Mouse (Mus musculus): ENCODE measurements around the gene H2-T23.

Gene H2-T23

GRCm38 (mm10) chr17:35993675-35994074 is 39.0 kb downstream of the H2-T23 start:
- peak; percentile 59 for DNase-seq (ENCODE audit: low spot score)

GRCm38 (mm10) chr17:35991781-35992180 is 40.9 kb downstream of the H2-T23 start:
- DNase-seq (ENCODE audit: low spot score), result no peak

- DNase-seq (ENCODE audit: low spot score), result no peak
Observed at GRCm38 (mm10) chr17:35981776-35982175, 50.9 kb downstream of the H2-T23 start.

- DNase-seq (ENCODE audit: low spot score), result peak; percentile 35
Observed at GRCm38 (mm10) chr17:35980363-35980754, 52.3 kb downstream of the H2-T23 start.
